10 mouse cellular contexts compared by ENCODE assay signal in the genomic region with DNA sequence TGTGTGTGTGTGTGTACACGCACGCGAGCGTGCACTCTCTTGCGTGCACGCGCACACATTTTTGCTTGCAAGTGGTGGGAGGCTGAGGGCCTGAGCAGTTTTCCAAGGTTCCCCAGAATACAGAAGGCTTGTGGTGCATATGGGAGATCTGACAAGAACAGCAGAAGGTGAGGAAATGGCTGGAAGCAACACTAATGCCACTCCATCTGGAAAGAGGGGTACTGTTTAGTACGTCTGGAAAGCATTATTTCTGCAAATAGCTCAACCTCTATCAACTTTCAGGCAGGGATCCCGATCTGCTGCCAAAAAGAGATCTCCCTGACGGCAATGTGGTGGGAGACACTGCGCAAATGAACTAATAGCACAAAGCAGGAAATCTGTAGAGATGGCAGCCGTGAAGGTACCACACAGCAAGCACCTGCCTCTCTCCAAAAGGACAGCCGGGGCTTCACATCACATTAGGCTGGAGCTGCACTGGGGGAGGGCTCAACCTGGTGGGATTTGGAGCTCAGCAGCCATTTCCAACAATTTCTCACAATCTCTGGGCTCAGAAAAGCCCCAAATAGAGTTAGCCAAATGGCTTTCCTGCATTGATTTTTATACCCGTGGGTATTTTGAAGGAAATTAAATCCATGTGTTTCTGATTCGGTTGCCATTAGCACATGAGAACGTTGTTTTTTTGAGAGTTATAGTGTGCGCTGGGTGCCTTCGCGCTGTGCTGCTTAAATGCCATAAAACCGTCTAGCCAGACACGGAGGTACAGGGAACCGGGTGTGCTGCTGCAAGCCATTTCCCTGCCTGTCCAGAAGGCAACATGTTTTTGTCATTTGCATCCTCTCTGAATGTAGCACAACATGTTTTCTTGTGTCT.
DNase-seq lines count a peak whose midpoint lies in the region; ATAC-seq lines count a peak whose summit lies in the region.
"Had no signal": no experiment of that assay in that cellular context is flagged by ENCODE, and none has a peak within 500 bp of the region (broad histone marks: within the 10 kb centered on the region; RNA-seq: fewer than 3 reads in every experiment).

No protein-coding gene starts in this region.

- no peak overlapping the region for H3K4me3 ChIP-seq in neural tube, embryonic 13.5 days
- H3K4me3 ChIP-seq: midbrain, embryonic 13.5 days had no signal

- DNase-seq in neural tube, embryonic 10.5 days (ENCODE audit: extremely low spot score, low spot score) = no peak
- DNase-seq in cerebellum, postnatal 36 days = peak; percentile 64 to 72
- DNase-seq in hindlimb bud, embryonic 11.5 days (ENCODE audit: extremely low spot score, low read depth, low spot score) = peak; percentile 78
- DNase-seq in telencephalon, adult 2 months (ENCODE audit: low read depth, low spot score) = peak; percentile 32
- DNase-seq in lung, postnatal 10 days = no peak
- DNase-seq in kidney, postnatal 14 days = no peak
- DNase-seq: gastrocnemius, postnatal 36 days; lung, adult 18-20 months had no signal

- no peak overlapping the region for H3K4me2 ChIP-seq in neural tube, embryonic 13.5 days
- H3K4me2 ChIP-seq: midbrain, embryonic 13.5 days had no signal

- no peaks in the 10 kb centered on the region for H3K27me3 ChIP-seq in neural tube, embryonic 13.5 days
- H3K27me3 ChIP-seq: midbrain, embryonic 13.5 days had no signal

- H3K27ac ChIP-seq in neural tube, embryonic 13.5 days (replicated peaks) = peak overlapping the region; percentile 33; the same call in 1 of the 2 replicates
- H3K27ac ChIP-seq: midbrain, embryonic 13.5 days had no signal

- 54% methylated on average over 22 of the region's 22 CpGs for WGBS in neural tube, embryonic 13.5 days

- no peaks in the 10 kb centered on the region for H3K9me3 ChIP-seq in neural tube, embryonic 13.5 days
- H3K9me3 ChIP-seq: midbrain, embryonic 13.5 days had no signal

- no peak overlapping the region for H3K9ac ChIP-seq in neural tube, embryonic 13.5 days
- H3K9ac ChIP-seq: midbrain, embryonic 13.5 days had no signal

- no peak for ATAC-seq in neural tube, embryonic 13.5 days (ENCODE audit: low read depth)
- ATAC-seq: midbrain, embryonic 13.5 days had no signal

- H3K4me1 ChIP-seq in neural tube, embryonic 13.5 days (replicated peaks) = peaks cover 35% of the 10 kb centered on the region

- H3K36me3 ChIP-seq in neural tube, embryonic 13.5 days = no peaks in the 10 kb centered on the region
- H3K36me3 ChIP-seq: midbrain, embryonic 13.5 days had no signal

Comparison
In these comparisons a context has a peak if more than half of its experiments do, and no peak if none do; other contexts are left out.
1. DNase-seq: peak in cerebellum, postnatal 36 days (2 of 2), hindlimb bud, embryonic 11.5 days (single experiment) and telencephalon, adult 2 months (single experiment); none in neural tube, embryonic 10.5 days (single experiment), lung, postnatal 10 days (single experiment) and kidney, postnatal 14 days (single experiment).